Mouse (Mus musculus): ENCODE results near the gene Aoc1.

Gene Aoc1

GRCm38 (mm10) chr6:48872596-48872995, at the start of gene Aoc1:
Gene Aoc1 (plus strand): TSS chr6:48872896.
- no peak for DNase-seq (ENCODE audit: low spot score in 2 of 2)

GRCm38 (mm10) chr6:48825016-48825415, 47.7 kb upstream of the Aoc1 start:
- no peak for DNase-seq (ENCODE audit: low spot score in 2 of 2)

GRCm38 (mm10) chr6:48828976-48829375, 43.7 kb upstream of the Aoc1 start:
- DNase-seq (ENCODE audit: low spot score in 2 of 2) = no peak

GRCm38 (mm10) chr6:48829651-48830050, 43.0 kb upstream of the Aoc1 start:
- no peak for DNase-seq (ENCODE audit: low spot score in 2 of 2)

GRCm38 (mm10) chr6:48830241-48830640, 42.5 kb upstream of the Aoc1 start:
- no peak for DNase-seq (ENCODE audit: low spot score in 2 of 2)

GRCm38 (mm10) chr6:48831141-48831540, 41.6 kb upstream of the Aoc1 start:
- DNase-seq (ENCODE audit: low spot score in 2 of 2) = no peak

GRCm38 (mm10) chr6:48832426-48832825, 40.3 kb upstream of the Aoc1 start:
- DNase-seq (ENCODE audit: low spot score in 2 of 2) = no peak

GRCm38 (mm10) chr6:48833515-48833914, 39.2 kb upstream of the Aoc1 start:
- DNase-seq (ENCODE audit: low spot score in 2 of 2) = no peak

GRCm38 (mm10) chr6:48835241-48835640, 37.5 kb upstream of the Aoc1 start:
- DNase-seq (ENCODE audit: low spot score in 2 of 2) = no peak

GRCm38 (mm10) chr6:48836146-48836545, 36.5 kb upstream of the Aoc1 start:
- no peak for DNase-seq (ENCODE audit: low spot score in 2 of 2)

GRCm38 (mm10) chr6:48837516-48837915, 35.2 kb upstream of the Aoc1 start:
- no peak for DNase-seq (ENCODE audit: low spot score in 2 of 2)

GRCm38 (mm10) chr6:48838321-48839080, 34.2 kb upstream of the Aoc1 start:
- no peak for DNase-seq (ENCODE audit: low spot score in 2 of 2)

GRCm38 (mm10) chr6:48840371-48840969, 32.2 kb upstream of the Aoc1 start, which contains the start of gene Tmem176a:
Gene Tmem176a (plus strand): TSS chr6:48840919.
- no peak for DNase-seq (ENCODE audit: low spot score in 2 of 2)

- DNase-seq (ENCODE audit: low spot score in 2 of 2) = peak; percentile 60 to 62
Observed at GRCm38 (mm10) chr6:48840973-48841625, 31.6 kb upstream of the Aoc1 start, which contains the start of gene Tmem176b. Gene Tmem176b (minus strand): TSS chr6:48841496.

GRCm38 (mm10) chr6:48842111-48842842, 30.4 kb upstream of the Aoc1 start:
- DNase-seq (ENCODE audit: low spot score in 2 of 2) = peak in 1 of 2 experiments; percentile 19

GRCm38 (mm10) chr6:48845086-48845485, 27.6 kb upstream of the Aoc1 start:
- no peak for DNase-seq (ENCODE audit: low spot score in 2 of 2)

GRCm38 (mm10) chr6:48851820-48852491, 20.7 kb upstream of the Aoc1 start:
- DNase-seq (ENCODE audit: low spot score in 2 of 2) = no peak

- no peak for DNase-seq (ENCODE audit: low spot score in 2 of 2)
Observed at GRCm38 (mm10) chr6:48854155-48854554, 18.5 kb upstream of the Aoc1 start.

- no peak for DNase-seq (ENCODE audit: low spot score in 2 of 2)
Observed at GRCm38 (mm10) chr6:48857613-48858302, 14.9 kb upstream of the Aoc1 start.

- peak; percentile 27 to 34 for DNase-seq (ENCODE audit: low spot score in 2 of 2)
Observed at GRCm38 (mm10) chr6:48860130-48860815, 12.4 kb upstream of the Aoc1 start.

Data from spleen, postnatal 36 days (tissue).